Mouse (Mus musculus) stomach, embryonic 16.5 days (tissue): ENCODE measurements at regions not wholly inside any gene's neighbourhood (a gene's known extent, or its start where the extent isn't known, plus 50 kb on each side); places are given as distances from the start of the nearest gene placed in this dataset.
A peak's percentile ranks its signal among the peaks of the same experiment; 100 is the strongest.

ENCODE experiments used
- ATAC-seq: fragments of 200-750 bp; cut with Nextera tagmentation; 2 replicates; pipeline ENCODE4 v1.8.0; 2017; ENCODE audit warnings: moderate number of reproducible peaks, moderate TSS enrichment; ENCODE audit not compliant: insufficient read depth, low FRiP score
- H3K27ac ChIP-seq: fragments of 300-500 bp; sonication (generic); 2 replicates; pipeline ENCODE4 v1.5.1; 2014; ENCODE audit warnings: low read length
- H3K27me3 ChIP-seq: fragments of 300-500 bp; sonication (generic); 2 replicates; pipeline ENCODE4 v1.6.1; 2014; ENCODE audit warnings: low read length, control low read depth, mixed read lengths; ENCODE audit not compliant: control insufficient read depth, insufficient read depth
- H3K36me3 ChIP-seq: fragments of 300-500 bp; sonication (generic); 2 replicates; pipeline ENCODE4 v1.6.1; 2014; ENCODE audit warnings: low read length; ENCODE audit not compliant: control insufficient read depth, insufficient read depth
- H3K4me1 ChIP-seq: fragments of 300-500 bp; sonication (generic); 2 replicates; pipeline ENCODE4 v1.6.1; 2014; ENCODE audit warnings: low read length, control low read depth, mixed read lengths; ENCODE audit not compliant: control insufficient read depth, insufficient read depth
- H3K4me2 ChIP-seq: fragments of 300-500 bp; sonication (generic); 2 replicates; pipeline ENCODE4 v1.6.1; 2014; ENCODE audit warnings: low read depth, low read length, mixed read lengths
- H3K4me3 ChIP-seq: fragments of 300-500 bp; sonication (generic); replicated peaks from 2 replicates; pipeline ENCODE4 v1.5.1; 2014; ENCODE audit warnings: mild to moderate bottlenecking, low read length
- H3K9ac ChIP-seq: fragments of 300-500 bp; sonication (generic); 2 replicates; pipeline ENCODE4 v1.6.1; 2014; ENCODE audit warnings: low read length
- H3K9me3 ChIP-seq: fragments of 300-500 bp; sonication (generic); replicated peaks from 2 replicates; pipeline ENCODE4 v1.6.1; 2016; ENCODE audit warnings: low read length, control low read depth; ENCODE audit not compliant: control insufficient read depth
- WGBS: fragments of 180-500 bp; shearing (Covaris S2); extraction: QIAGEN DNeasy Blood & Tissue Kit; methylation state at CpG from one replicate; pipeline ENCODE4 v1.1.7; 2014; 5-methylcytosine and 5-hydroxymethylcytosine counted together

DNA sequence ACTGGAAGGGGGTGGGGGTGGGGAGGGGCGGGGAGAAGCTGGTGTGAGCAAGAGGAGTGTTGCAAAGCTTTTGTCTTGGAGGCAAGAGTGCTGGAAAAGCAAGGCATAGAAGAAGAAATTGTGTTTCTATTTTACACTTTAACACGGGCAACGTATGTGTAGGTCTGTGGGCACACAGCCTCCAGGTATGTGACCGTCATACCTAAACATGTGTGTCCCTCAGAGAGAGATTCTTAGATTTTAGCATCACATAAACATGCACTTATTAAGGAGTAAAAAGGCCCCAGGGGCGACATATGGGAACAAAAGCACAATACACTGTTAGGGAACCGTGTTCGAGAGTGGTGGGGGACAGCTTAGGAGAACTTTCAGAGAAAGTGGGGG lies 348.6 kb upstream of the Tnp1 start:
- WGBS, result 55% methylated on average over 7 of the region's 7 CpGs

DNA sequence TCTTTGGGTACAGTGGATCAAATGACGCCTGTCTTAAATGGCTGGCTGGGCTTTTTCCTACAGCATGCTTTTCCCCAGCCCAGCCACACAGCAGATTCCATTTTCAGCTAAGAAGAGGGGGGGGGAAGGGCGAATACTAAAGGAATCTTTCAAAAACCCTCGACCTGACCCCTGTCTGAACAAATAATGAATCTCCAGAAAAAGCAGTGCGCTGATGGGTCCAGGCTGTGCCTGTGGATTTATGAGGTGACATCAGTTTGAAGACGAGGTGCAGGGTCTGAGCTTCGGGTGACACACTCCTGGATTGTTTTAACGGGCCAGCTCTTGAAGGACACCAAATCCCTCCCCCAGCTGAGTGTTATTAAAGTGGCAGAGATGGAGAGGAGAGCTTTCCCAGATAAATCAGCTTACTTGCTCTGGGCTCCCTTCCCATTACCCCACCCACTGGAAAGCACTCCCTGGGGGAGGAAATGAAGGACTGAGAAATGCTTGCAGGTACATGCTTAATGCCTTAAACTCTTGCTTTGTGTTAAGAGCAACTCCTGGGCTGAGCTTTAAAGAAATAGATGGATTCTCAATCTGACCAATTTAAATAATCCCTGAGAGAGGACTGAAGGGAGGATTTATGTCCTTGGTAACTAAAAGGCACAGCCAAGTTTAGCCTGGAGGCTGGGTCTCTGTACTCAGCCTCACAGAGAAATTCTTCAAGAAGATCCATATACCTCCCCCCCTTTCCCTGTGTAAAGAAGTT lies 348.0 kb upstream of the Tnp1 start:
- H3K9me3 ChIP-seq, result no peaks in the 10 kb centered on the region

More for the DNA sequence above, 348.6 kb upstream of the Tnp1 start:
- Histone ChIP-seq H3K36me3 (no peaks in the 10 kb centered on the region), H3K9ac (peak overlapping the region; percentile 4; the same call in 1 of the 2 replicates), H3K4me2 (no peak overlapping the region), H3K4me1 (peaks cover 31% of the 10 kb centered on the region), H3K27me3 (no peaks in the 10 kb centered on the region), H3K27ac (peak overlapping the region; percentile 85), H3K9me3 (no peaks in the 10 kb centered on the region), H3K4me3 (no peak overlapping the region)
- no peak for ATAC-seq

GRCm38 (mm10) chr1:73362122-73362521 lies 346.4 kb upstream of the Tnp1 start:
- peak; percentile 49; the same call in 1 of the 2 replicates for ATAC-seq

More for the DNA sequence above, 348.0 kb upstream of the Tnp1 start:
- peaks cover 31% of the 10 kb centered on the region for H3K4me1 ChIP-seq
- H3K9ac ChIP-seq, result no peak overlapping the region
- 7% methylated on average over 7 of the region's 7 CpGs for WGBS
- no peak overlapping the region for H3K4me2 ChIP-seq
- H3K36me3 ChIP-seq, result no peaks in the 10 kb centered on the region
- peak; percentile 91 for ATAC-seq
- peak overlapping the region; percentile 85 for H3K27ac ChIP-seq
- no peaks in the 10 kb centered on the region for H3K27me3 ChIP-seq
- no peak overlapping the region for H3K4me3 ChIP-seq

DNA sequence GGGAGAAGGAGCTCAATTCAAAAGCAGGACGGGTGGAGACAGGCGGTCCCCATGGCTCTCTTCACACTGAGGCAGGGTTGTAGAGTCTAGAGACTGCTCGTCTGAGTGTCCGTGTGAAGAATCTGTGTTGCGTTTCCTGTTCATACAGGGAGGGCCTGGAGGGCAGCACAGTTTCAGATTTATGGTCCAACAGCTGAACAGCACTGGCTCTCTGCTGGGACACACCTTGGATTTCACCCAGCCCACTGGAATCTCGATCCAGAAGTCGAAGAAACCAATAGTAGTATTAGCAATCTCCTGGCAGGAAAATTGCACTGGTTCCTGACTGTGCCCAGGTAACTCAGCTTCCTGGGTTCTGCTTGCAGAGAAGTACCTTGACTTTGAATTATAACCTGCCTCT lies 345.6 kb upstream of the Tnp1 start:
- no peaks in the 10 kb centered on the region for H3K36me3 ChIP-seq
- H3K9ac ChIP-seq, result no peak overlapping the region
- peaks cover 28% of the 10 kb centered on the region for H3K4me1 ChIP-seq
- H3K4me2 ChIP-seq, result no peak overlapping the region
- H3K9me3 ChIP-seq, result no peaks in the 10 kb centered on the region
- 71% methylated on average over 7 of the region's 7 CpGs for WGBS
- ATAC-seq, result no peak
- no peak overlapping the region for H3K4me3 ChIP-seq
- H3K27ac ChIP-seq, result peak overlapping the region; percentile 69; the same call in 1 of the 2 replicates
- H3K27me3 ChIP-seq, result no peaks in the 10 kb centered on the region

More at GRCm38 (mm10) chr1:73362122-73362521, 346.4 kb upstream of the Tnp1 start:
- H3K4me2 ChIP-seq, result no peak overlapping the region
- H3K27me3 ChIP-seq, result no peaks in the 10 kb centered on the region
- H3K9me3 ChIP-seq, result no peaks in the 10 kb centered on the region
- H3K9ac ChIP-seq, result no peak overlapping the region
- peaks cover 28% of the 10 kb centered on the region for H3K4me1 ChIP-seq
- H3K4me3 ChIP-seq, result no peak overlapping the region
- WGBS, result 54% methylated on average over 1 of the region's 1 CpGs
- no peaks in the 10 kb centered on the region for H3K36me3 ChIP-seq
- peak overlapping the region; percentile 69 for H3K27ac ChIP-seq

DNA sequence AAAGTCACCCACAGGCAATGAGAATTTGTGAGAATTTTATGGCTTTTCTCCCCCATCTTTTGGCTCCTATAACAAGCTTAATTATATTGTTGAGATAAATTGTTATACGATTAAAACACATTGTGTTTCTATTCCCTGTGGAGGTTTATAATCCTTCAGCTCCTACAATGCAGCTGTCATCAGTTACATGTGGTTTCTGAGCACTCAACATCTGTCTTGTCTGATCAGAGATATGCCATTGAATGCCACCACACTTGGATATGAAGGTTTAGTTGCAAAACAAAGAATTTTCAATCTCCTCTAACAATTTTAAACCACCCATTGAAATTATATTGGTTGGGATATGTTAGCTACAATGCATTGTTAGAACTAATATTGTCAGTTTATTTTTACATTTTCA lies 338.7 kb upstream of the Tnp1 start:
- 58% methylated on average over 1 of the region's 1 CpGs for WGBS
- no peak for ATAC-seq

DNA sequence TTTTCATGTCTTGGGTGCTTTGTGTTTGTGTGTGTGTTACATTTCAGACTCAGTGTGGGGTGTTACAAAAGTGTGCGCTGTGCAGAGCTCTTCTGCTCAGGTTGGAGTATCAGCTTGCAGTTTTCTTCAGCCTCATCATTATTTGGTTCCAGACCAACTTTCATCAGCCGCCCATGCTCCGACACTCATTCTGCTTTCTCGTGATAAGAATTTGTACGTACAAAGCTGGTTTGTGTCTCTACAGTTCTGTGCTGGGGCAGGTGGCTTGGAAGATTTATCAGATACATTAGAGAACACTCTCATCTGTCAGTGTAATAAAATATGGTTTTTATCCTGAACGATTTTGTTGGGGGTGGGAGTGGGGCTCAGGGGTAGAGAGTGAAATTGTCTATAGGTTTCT lies 332.8 kb upstream of the Tnp1 start:
- no peak for ATAC-seq
- Histone ChIP-seq H3K4me1 (no peaks in the 10 kb centered on the region), H3K4me2 (no peak overlapping the region), H3K4me3 (no peak overlapping the region), H3K27me3 (no peaks in the 10 kb centered on the region), H3K36me3 (no peaks in the 10 kb centered on the region), H3K9ac (no peak overlapping the region), H3K27ac (no peak overlapping the region), H3K9me3 (no peaks in the 10 kb centered on the region)
- WGBS, result 52% methylated on average over 6 of the region's 6 CpGs

More for the DNA sequence above, 338.7 kb upstream of the Tnp1 start:
- Histone ChIP-seq H3K4me2 (no peak overlapping the region), H3K4me3 (no peak overlapping the region), H3K9me3 (no peaks in the 10 kb centered on the region), H3K9ac (no peak overlapping the region), H3K4me1 (no peaks in the 10 kb centered on the region), H3K27ac (no peak overlapping the region), H3K36me3 (no peaks in the 10 kb centered on the region), H3K27me3 (no peaks in the 10 kb centered on the region)

DNA sequence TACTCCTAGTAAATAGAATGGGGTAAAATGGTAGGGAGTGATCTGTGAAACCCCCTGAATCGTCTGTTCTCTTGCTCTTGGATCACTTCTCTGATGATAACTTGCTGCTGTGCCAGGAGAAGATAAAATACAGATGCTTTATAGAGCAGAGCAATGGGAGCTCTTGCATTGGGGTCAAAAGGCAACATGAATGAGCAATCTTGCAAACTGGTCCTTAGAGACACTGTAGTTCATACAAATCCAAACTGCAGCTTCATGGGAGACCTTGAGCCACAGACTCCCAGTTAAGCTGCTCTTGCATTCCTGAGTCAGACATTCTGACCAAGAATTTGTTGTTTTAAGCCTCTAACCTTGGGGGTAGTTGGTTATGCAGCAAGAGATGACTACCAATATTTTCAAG lies 328.9 kb upstream of the Tnp1 start:
- Histone ChIP-seq H3K4me2 (no peak overlapping the region), H3K27ac (no peak overlapping the region), H3K27me3 (no peaks in the 10 kb centered on the region), H3K9ac (no peak overlapping the region), H3K36me3 (no peaks in the 10 kb centered on the region), H3K9me3 (no peaks in the 10 kb centered on the region), H3K4me1 (peaks cover 5% of the 10 kb centered on the region; the same call in 1 of the 2 replicates), H3K4me3 (no peak overlapping the region)
- ATAC-seq, result no peak; the same call in 1 of the 2 replicates
- WGBS, result 54% methylated on average over 1 of the region's 1 CpGs

DNA sequence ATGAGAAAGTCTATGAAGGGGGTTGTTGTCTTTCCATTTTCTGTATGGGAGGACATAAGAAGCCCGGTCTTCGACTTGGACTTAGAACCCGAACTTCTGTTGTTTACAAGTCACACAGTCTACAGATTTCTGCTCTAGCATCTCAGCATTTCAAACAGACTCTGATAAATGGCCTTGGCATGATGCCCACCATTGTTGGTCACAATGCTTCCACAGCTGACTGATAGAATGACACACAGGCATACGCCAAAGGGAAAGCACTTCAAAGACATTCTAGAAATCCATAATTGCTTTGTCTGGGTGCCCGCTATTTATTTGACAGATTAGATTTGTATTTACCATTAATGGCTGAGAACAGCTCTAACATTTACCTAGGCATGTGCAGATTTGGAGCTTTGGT lies 326.2 kb upstream of the Tnp1 start:
- ATAC-seq, result no peak
- 49% methylated on average over 5 of the region's 5 CpGs for WGBS
- Histone ChIP-seq H3K9ac (no peak overlapping the region), H3K4me3 (no peak overlapping the region), H3K4me2 (no peak overlapping the region), H3K9me3 (no peaks in the 10 kb centered on the region), H3K36me3 (no peaks in the 10 kb centered on the region), H3K4me1 (peaks cover 5% of the 10 kb centered on the region; the same call in 1 of the 2 replicates), H3K27me3 (no peaks in the 10 kb centered on the region), H3K27ac (no peak overlapping the region)

DNA sequence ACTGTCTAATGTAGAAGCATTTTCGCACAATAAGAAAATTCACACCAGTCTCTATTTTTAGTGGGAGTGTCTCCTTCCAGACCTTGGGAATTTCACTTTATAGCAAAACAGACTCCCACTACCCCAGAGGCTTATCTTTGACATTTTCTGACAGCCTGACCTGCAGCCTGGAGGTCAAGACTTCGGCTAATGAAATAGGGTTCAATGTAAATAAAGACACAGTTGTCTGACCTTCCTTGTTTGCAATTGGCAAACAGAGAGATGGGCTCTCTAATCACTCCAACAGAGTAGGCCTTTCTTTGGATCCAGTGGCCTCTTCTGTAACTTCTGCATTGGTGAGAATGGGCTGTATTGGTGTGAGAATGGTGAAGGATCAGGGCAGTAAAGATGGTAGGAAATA lies 321.7 kb upstream of the Tnp1 start:
- Histone ChIP-seq H3K4me2 (no peak overlapping the region), H3K9ac (no peak overlapping the region), H3K27me3 (no peaks in the 10 kb centered on the region), H3K36me3 (no peaks in the 10 kb centered on the region), H3K9me3 (no peaks in the 10 kb centered on the region), H3K27ac (no peak overlapping the region), H3K4me3 (no peak overlapping the region), H3K4me1 (peaks cover 5% of the 10 kb centered on the region; the same call in 1 of the 2 replicates)
- 42% methylated on average over 2 of the region's 2 CpGs for WGBS
- no peak for ATAC-seq
